Mouse (Mus musculus): ENCODE results near the gene Eno2. TPM values are rescaled to one million over a fixed set of nuclear protein-coding genes. Genes with fewer than 3 reads are reported as not detected.

The Eno2 gene
- total and polyA plus RNA-seq, 2 experiments from 2014 or later: 113 to 130 TPM

DNA sequence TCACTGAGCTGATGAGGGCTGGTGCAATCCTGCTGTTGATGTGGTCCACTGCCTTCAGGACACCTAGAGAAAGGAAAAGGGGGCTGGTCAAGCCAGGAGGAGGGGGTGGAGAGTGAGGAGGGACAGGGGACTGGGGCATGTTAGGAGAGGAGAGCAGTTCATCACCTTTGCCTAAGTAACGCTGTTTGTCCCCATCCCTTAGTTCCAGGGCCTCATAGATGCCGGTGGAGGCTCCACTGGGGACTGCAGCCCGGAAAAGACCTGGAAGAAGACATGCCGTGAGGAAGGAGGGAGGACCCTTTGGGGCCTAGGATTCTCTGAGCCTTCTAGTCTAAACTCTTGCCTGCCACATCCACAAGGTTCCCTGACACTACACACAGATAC is 1.9 kb downstream of the Eno2 start:
- Histone ChIP-seq H3K4me1 (ENCODE audit: insufficient read depth) (0 out of 2 replicates have a peak, but pooled peaks cover 5% of the 10 kb centered on the region), H3K27ac (ENCODE audit: low read depth, low read length) (peak overlapping the region; percentile 40; the same call in 1 of the 2 replicates), H3K9me3 (ENCODE audit: low read length) (no peaks in the 10 kb centered on the region), H3K36me3 (ENCODE audit: insufficient read depth) (peaks cover 5% of the 10 kb centered on the region; the same call in 1 of the 2 replicates), H3K9ac (0 out of 2 replicates have a peak overlapping the region, but pooled peaks have one; percentile 33), H3K4me3 (ENCODE audit: low read depth, low read length) (no peak overlapping the region), H3K27me3 (ENCODE audit: insufficient read depth, low read length) (no peaks in the 10 kb centered on the region), H3K4me2 (ENCODE audit: low read depth) (peak overlapping the region; percentile 76)
- ATAC-seq (no peak), DNase-seq (no peak)
- 44% methylated on average over 4 of the region's 4 CpGs for WGBS
- no peak for TF ChIP-seq CTCF (IDR thresholded peaks at IDR 0.05; ENCODE audit: low read depth)

GRCm38 (mm10) chr6:124765951-124766350 is 3.5 kb downstream of the Eno2 start:
- Histone ChIP-seq H3K4me1 (ENCODE audit: insufficient read depth) (0 out of 2 replicates have a peak, but pooled peaks cover 5% of the 10 kb centered on the region), H3K9ac (no peak overlapping the region), H3K9me3 (ENCODE audit: low read length) (no peaks in the 10 kb centered on the region), H3K4me3 (ENCODE audit: low read depth, low read length) (no peak overlapping the region), H3K4me2 (ENCODE audit: low read depth) (no peak overlapping the region), H3K36me3 (ENCODE audit: insufficient read depth) (peaks cover 5% of the 10 kb centered on the region; the same call in 1 of the 2 replicates), H3K27me3 (ENCODE audit: insufficient read depth, low read length) (no peaks in the 10 kb centered on the region), H3K27ac (ENCODE audit: low read depth, low read length) (no peak overlapping the region)
- TF ChIP-seq CTCF (IDR thresholded peaks at IDR 0.05; ENCODE audit: low read depth): no peak
- no peak for ATAC-seq
- no peak for DNase-seq
- 81% methylated on average over 7 of the region's 7 CpGs for WGBS

- Histone ChIP-seq H3K4me1 (ENCODE audit: insufficient read depth) (peaks cover 11% of the 10 kb centered on the region), H3K36me3 (ENCODE audit: insufficient read depth) (peaks cover 5% of the 10 kb centered on the region; the same call in 1 of the 2 replicates), H3K27me3 (ENCODE audit: insufficient read depth, low read length) (no peaks in the 10 kb centered on the region), H3K9me3 (ENCODE audit: low read length) (no peaks in the 10 kb centered on the region), H3K4me2 (ENCODE audit: low read depth) (no peak overlapping the region), H3K9ac (no peak overlapping the region), H3K27ac (ENCODE audit: low read depth, low read length) (0 out of 2 replicates have a peak overlapping the region, but pooled peaks have one; percentile 57), H3K4me3 (ENCODE audit: low read depth, low read length) (no peak overlapping the region)
- peak; percentile 79 for TF ChIP-seq CTCF (IDR thresholded peaks at IDR 0.05; ENCODE audit: low read depth)
- WGBS: under 1% methylated on average over 5 of the region's 5 CpGs
- DNase-seq (peak; percentile 69), ATAC-seq (no peak)
These were observed 10.2 kb downstream of the Eno2 start for GRCm38 (mm10) chr6:124759259-124759658.

DNA sequence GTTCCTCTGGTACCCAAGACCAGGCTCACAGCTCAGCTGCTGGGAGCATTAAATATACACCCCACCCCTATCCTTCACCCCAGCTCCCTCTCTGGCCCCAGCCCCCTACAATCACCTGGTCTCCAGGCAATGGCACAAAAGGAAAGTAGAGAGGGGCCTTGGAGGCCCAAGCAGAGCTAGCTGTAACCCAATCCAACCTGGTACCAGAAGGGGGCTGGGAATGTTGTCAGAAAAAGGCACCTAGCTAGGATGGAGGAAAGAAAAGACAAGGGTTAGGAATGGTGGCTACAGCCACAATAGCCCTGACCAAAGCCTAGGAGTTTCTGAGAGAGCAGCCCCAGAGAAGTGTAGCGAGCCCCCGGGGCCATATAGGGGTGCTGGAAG is 10.6 kb downstream of the Eno2 start:
- H3K4me2 ChIP-seq (ENCODE audit: low read depth): no peak overlapping the region
- H3K9me3 ChIP-seq (ENCODE audit: low read length): no peaks in the 10 kb centered on the region
- peak overlapping the region; percentile 57 for H3K27ac ChIP-seq (ENCODE audit: low read depth, low read length)
- no peak for TF ChIP-seq CTCF (IDR thresholded peaks at IDR 0.05; ENCODE audit: low read depth)
- 47% methylated on average over 2 of the region's 2 CpGs for WGBS
- H3K36me3 ChIP-seq (ENCODE audit: insufficient read depth): peaks cover 5% of the 10 kb centered on the region; the same call in 1 of the 2 replicates
- H3K9ac ChIP-seq: no peak overlapping the region
- no peaks in the 10 kb centered on the region for H3K27me3 ChIP-seq (ENCODE audit: insufficient read depth, low read length)
- H3K4me1 ChIP-seq (ENCODE audit: insufficient read depth): peaks cover 13% of the 10 kb centered on the region
- ATAC-seq (no peak), DNase-seq (no peak)
- H3K4me3 ChIP-seq (ENCODE audit: low read depth, low read length): no peak overlapping the region

GRCm38 (mm10) chr6:124757909-124758848 is 11.3 kb downstream of the Eno2 start:
- Histone ChIP-seq H3K9me3 (ENCODE audit: low read length) (no peaks in the 10 kb centered on the region), H3K27me3 (ENCODE audit: insufficient read depth, low read length) (no peaks in the 10 kb centered on the region), H3K4me2 (ENCODE audit: low read depth) (peak overlapping the region; percentile 62), H3K9ac (no peak overlapping the region), H3K4me1 (ENCODE audit: insufficient read depth) (peaks cover 13% of the 10 kb centered on the region), H3K36me3 (ENCODE audit: insufficient read depth) (peaks cover 5% of the 10 kb centered on the region; the same call in 1 of the 2 replicates), H3K4me3 (ENCODE audit: low read depth, low read length) (peak overlapping the region; percentile 98), H3K27ac (ENCODE audit: low read depth, low read length) (peak overlapping the region; percentile 57)
- no peak for TF ChIP-seq CTCF (IDR thresholded peaks at IDR 0.05; ENCODE audit: low read depth)
- 24% methylated on average over 5 of the region's 5 CpGs for WGBS
- ATAC-seq (peak; percentile 23), DNase-seq (peak; percentile 70)

DNA sequence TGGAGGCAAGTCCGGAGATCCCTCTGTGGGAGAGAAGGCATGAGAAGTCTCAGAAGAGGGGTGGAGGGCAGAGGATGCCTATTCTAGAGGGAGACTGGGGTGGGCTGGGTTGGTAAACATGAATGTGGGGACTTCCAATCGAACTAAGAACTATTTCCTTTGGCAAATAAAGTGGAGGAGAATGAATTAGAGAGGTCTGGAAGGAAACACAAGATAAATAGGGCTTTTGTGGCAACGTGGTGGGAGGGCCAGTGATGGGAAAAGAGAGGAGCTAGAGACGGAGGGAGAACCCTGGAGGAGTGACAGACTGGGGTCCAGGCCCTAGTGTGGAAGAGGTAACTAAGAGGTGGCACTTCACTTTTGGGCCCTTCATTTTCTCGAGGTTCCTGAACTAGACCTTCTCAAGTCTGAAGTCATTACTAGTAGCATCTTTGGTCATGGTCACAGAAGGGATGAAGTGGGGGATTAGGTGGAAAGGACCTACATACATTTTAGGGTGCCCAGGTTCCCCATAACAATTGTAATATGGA is 12.1 kb downstream of the Eno2 start:
- no peaks in the 10 kb centered on the region; the same call in 1 of the 2 replicates for H3K36me3 ChIP-seq (ENCODE audit: insufficient read depth)
- ATAC-seq: no peak
- H3K4me1 ChIP-seq (ENCODE audit: insufficient read depth): peaks cover 13% of the 10 kb centered on the region
- peak overlapping the region; percentile 93 for H3K9ac ChIP-seq
- TF ChIP-seq CTCF (IDR thresholded peaks at IDR 0.05; ENCODE audit: low read depth): no peak
- H3K27me3 ChIP-seq (ENCODE audit: insufficient read depth, low read length): no peaks in the 10 kb centered on the region
- H3K27ac ChIP-seq (ENCODE audit: low read depth, low read length): peak overlapping the region; percentile 97
- WGBS: 2% methylated on average over 5 of the region's 5 CpGs
- DNase-seq: peak; percentile 9
- peak overlapping the region; percentile 98 for H3K4me3 ChIP-seq (ENCODE audit: low read depth, low read length)
- peak overlapping the region; percentile 62 for H3K4me2 ChIP-seq (ENCODE audit: low read depth)
- H3K9me3 ChIP-seq (ENCODE audit: low read length): no peaks in the 10 kb centered on the region
